ENCODE assay signal across 17 mouse cellular contexts in genomic region chr2:72094038-72094437, GRCm38 (mm10).
DNase-seq lines count a peak whose midpoint lies in the region; ATAC-seq and TF ChIP-seq lines count a peak whose summit lies in the region.
"Had no signal": no experiment of that assay in that cellular context is flagged by ENCODE, and none has a peak within 500 bp of the region (broad histone marks: within the 10 kb centered on the region; RNA-seq: fewer than 3 reads in every experiment).

No protein-coding gene starts in this region.

- H3K27me3 ChIP-seq in kidney, adult 2 months (replicated peaks; ENCODE audit: control insufficient read depth, insufficient read depth, low read length), result no peaks in the 10 kb centered on the region; the same call in none of the 2 replicates
- H3K27me3 ChIP-seq in lung, postnatal 0 days (replicated peaks; ENCODE audit: insufficient read depth, low read length), result no peaks in the 10 kb centered on the region
- no peaks in the 10 kb centered on the region for H3K27me3 ChIP-seq in neural tube, embryonic 14.5 days (ENCODE audit: control insufficient read depth, insufficient read depth, low read length)
- H3K27me3 ChIP-seq: limb, embryonic 12.5 days; midbrain, embryonic 12.5 days; Patski had no signal

- peak overlapping the region; percentile 19; the same call in 1 of the 2 replicates for H3K4me2 ChIP-seq in lung, postnatal 0 days (replicated peaks; ENCODE audit: low read depth, low read length)
- H3K4me2 ChIP-seq in neural tube, embryonic 14.5 days (ENCODE audit: low read depth, low read length), result peak overlapping the region; percentile 55
- H3K4me2 ChIP-seq: heart, embryonic 11.5 days; midbrain, embryonic 12.5 days had no signal

- H3K36me3 ChIP-seq in kidney, adult 2 months (ENCODE audit: control insufficient read depth, insufficient read depth, low read length), result no peaks in the 10 kb centered on the region
- H3K36me3 ChIP-seq in lung, postnatal 0 days (ENCODE audit: insufficient read depth, low read length), result no peaks in the 10 kb centered on the region
- no peaks in the 10 kb centered on the region for H3K36me3 ChIP-seq in neural tube, embryonic 14.5 days (ENCODE audit: control insufficient read depth, insufficient read depth, low read length)
- H3K36me3 ChIP-seq: limb, embryonic 12.5 days; midbrain, embryonic 12.5 days had no signal

- H3K9ac ChIP-seq in lung, postnatal 0 days (replicated peaks; ENCODE audit: low read depth), result no peak overlapping the region
- H3K9ac ChIP-seq in neural tube, embryonic 14.5 days (replicated peaks; ENCODE audit: low read depth, low read length), result peak overlapping the region; percentile 51
- H3K9ac ChIP-seq: limb, embryonic 12.5 days; midbrain, embryonic 12.5 days had no signal

- peak; percentile 53 for DNase-seq in adrenal gland, adult 8-10 months
- DNase-seq in adrenal gland, postnatal 10 days, result no peak
- no peak for DNase-seq in kidney, adult 2 months
- no peak for DNase-seq in kidney, postnatal 10 days
- DNase-seq in lung, postnatal 0 days (ENCODE audit: low spot score), result peak; percentile 47
- no peak for DNase-seq in lung, adult 2 months
- DNase-seq in frontal cortex, postnatal 36 days (ENCODE audit: low spot score in 2 of 2), result no peak
- DNase-seq: gastrocnemius, postnatal 10 days; heart, postnatal 36 days; kidney, adult 18-20 months; spleen, adult 18-20 months had no signal

- peak overlapping the region; percentile 19; the same call in 1 of the 2 replicates for H3K27ac ChIP-seq in kidney, adult 2 months (ENCODE audit: insufficient read depth, low read depth, low read length)
- H3K27ac ChIP-seq in lung, postnatal 0 days (ENCODE audit: low read length), result no peak overlapping the region
- peak overlapping the region; percentile 85 for H3K27ac ChIP-seq in neural tube, embryonic 14.5 days (ENCODE audit: low read depth, low read length)
- H3K27ac ChIP-seq: limb, embryonic 12.5 days; midbrain, embryonic 12.5 days had no signal

- peak; percentile 49 for ATAC-seq in lung, postnatal 0 days
- no peak for ATAC-seq in neural tube, embryonic 14.5 days (ENCODE audit: low read depth)
- ATAC-seq: forebrain, embryonic 14.5 days; Patski had no signal

- TF ChIP-seq POLR2A in kidney, adult 2 months (IDR thresholded peaks at IDR 0.05; ENCODE audit: low read depth, low read length), result no peak
- TF ChIP-seq POLR2A in lung, adult 2 months (IDR thresholded peaks at IDR 0.05; ENCODE audit: borderline replicate concordance, extremely low read depth, low read depth, low read length), result no peak

- TF ChIP-seq CTCF in kidney, adult 2 months (conservative IDR thresholded peaks at IDR 0.05; ENCODE audit: insufficient read depth, insufficient read length, low read depth, low read length), result no peak
- no peak for TF ChIP-seq CTCF in lung, postnatal 0 days (IDR thresholded peaks at IDR 0.05)
- TF ChIP-seq CTCF in lung, adult 2 months (IDR thresholded peaks at IDR 0.05; ENCODE audit: insufficient read depth, low read length), result no peak

- no peak overlapping the region for H3K4me3 ChIP-seq in kidney, adult 2 months (ENCODE audit: insufficient read depth, low read depth, low read length)
- no peak overlapping the region for H3K4me3 ChIP-seq in lung, postnatal 0 days (ENCODE audit: low read depth, low read length)
- no peak overlapping the region for H3K4me3 ChIP-seq in lung, adult 2 months (replicated peaks; ENCODE audit: extremely low read depth, low read depth, low read length)
- peak overlapping the region; percentile 26 for H3K4me3 ChIP-seq in neural tube, embryonic 14.5 days (ENCODE audit: low read depth, low read length)
- H3K4me3 ChIP-seq: limb, embryonic 12.5 days; midbrain, embryonic 12.5 days had no signal

- H3K9me3 ChIP-seq in lung, postnatal 0 days (ENCODE audit: low read length), result no peaks in the 10 kb centered on the region
- no peaks in the 10 kb centered on the region for H3K9me3 ChIP-seq in neural tube, embryonic 14.5 days (ENCODE audit: control insufficient read depth, low read length)
- H3K9me3 ChIP-seq: limb, embryonic 12.5 days; midbrain, embryonic 12.5 days had no signal

- TF ChIP-seq EP300 in lung, postnatal 0 days (IDR thresholded peaks at IDR 0.05), result no peak

- WGBS in kidney, adult 2 months, result 49% methylated on average over 8 of the region's 8 CpGs
- WGBS in lung, postnatal 0 days, result 52% methylated on average over 8 of the region's 8 CpGs
- 59% methylated on average over 8 of the region's 8 CpGs for WGBS in lung, adult 2 months
- 37% methylated on average over 8 of the region's 8 CpGs for WGBS in neural tube, embryonic 14.5 days

- H3K4me1 ChIP-seq in kidney, adult 2 months (ENCODE audit: control insufficient read depth, insufficient read depth, low read length), result 0 out of 2 replicates have a peak, but pooled peaks cover 5% of the 10 kb centered on the region
- peaks cover 7% of the 10 kb centered on the region; the same call in 1 of the 2 replicates for H3K4me1 ChIP-seq in lung, postnatal 0 days (ENCODE audit: insufficient read depth, low read depth, low read length)
- peaks cover 5% of the 10 kb centered on the region for H3K4me1 ChIP-seq in lung, adult 2 months (ENCODE audit: control insufficient read depth, insufficient read depth, low read length)
- H3K4me1 ChIP-seq in neural tube, embryonic 14.5 days (ENCODE audit: control insufficient read depth, insufficient read depth, low read length), result peaks cover 19% of the 10 kb centered on the region; the same call in 1 of the 2 replicates

Comparison
In these comparisons a context has a peak if more than half of its experiments do, and no peak if none do; other contexts are left out.
1. DNase-seq: peak in adrenal gland, adult 8-10 months (single experiment) and lung, postnatal 0 days (single experiment); none in adrenal gland, postnatal 10 days (single experiment), kidney, adult 2 months (single experiment), kidney, postnatal 10 days (single experiment), lung, adult 2 months (single experiment) and frontal cortex, postnatal 36 days (0 of 2).